Mouse (Mus musculus): ENCODE measurements at regions not wholly inside any gene's neighbourhood (a gene's known extent, or its start where the extent isn't known, plus 50 kb on each side); places are given as distances from the start of the nearest gene placed in this dataset.

DNA sequence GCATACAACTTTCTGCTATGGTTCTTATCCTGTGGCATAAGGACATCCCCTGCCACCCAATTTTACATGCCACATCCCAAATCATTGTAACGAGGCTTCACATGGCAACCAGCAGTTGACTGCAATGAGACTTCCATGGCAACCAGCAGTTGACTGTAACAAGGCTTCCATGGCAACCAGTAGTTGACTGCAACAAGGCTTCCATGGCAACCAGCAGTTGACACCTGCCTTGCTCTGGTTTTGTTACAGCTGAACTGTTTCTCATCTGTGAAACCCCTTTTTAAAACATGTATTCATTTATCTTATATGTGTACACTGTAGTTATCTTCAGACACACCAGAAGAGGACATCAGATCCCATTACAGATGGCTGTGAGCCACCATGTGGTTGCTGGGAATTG, 100.7 kb upstream of the Adgrf1 start:
- no peaks in the 10 kb centered on the region for H3K27me3 ChIP-seq
- 65% methylated on average over 1 of the region's 1 CpGs for WGBS (ENCODE audit: insufficient replicate concordance)
- H3K27ac ChIP-seq (replicated peaks), result no peak overlapping the region
- ATAC-seq (ENCODE audit: insufficient read depth), result no peak
- H3K9me3 ChIP-seq (replicated peaks), result no peaks in the 10 kb centered on the region
- no peak overlapping the region for H3K4me2 ChIP-seq
- no peak overlapping the region for H3K9ac ChIP-seq
- H3K36me3 ChIP-seq (replicated peaks), result no peaks in the 10 kb centered on the region
- no peaks in the 10 kb centered on the region for H3K4me1 ChIP-seq (replicated peaks)
- no peak overlapping the region for H3K4me3 ChIP-seq (replicated peaks)

DNA sequence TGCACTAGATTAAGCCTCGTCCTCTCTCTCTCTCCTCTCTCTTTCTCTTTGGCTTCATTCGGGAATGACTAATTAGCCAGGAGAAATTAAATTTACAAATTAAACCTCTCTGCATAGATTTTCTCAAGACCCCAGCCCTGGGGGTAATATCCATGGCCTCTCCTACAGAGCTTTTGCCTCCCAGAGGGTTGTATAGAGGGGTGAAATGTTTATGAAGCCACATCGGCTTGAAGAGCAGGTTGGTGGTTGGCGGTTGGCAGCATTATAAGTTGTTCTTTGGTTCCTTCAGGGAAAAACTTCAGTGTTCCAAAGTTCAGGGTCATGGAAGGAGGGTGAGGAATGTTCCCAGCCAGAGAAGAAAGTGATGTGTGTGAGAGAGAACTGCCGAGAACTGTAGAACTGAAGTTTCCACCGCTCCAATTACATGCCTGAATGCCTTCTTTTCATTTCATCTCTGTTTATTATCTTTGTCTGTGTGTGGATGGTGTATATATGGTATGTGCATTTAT, 97.4 kb upstream of the Adgrf1 start:
- Histone ChIP-seq H3K9ac (no peak overlapping the region), H3K36me3 (replicated peaks) (no peaks in the 10 kb centered on the region), H3K9me3 (replicated peaks) (no peaks in the 10 kb centered on the region), H3K4me2 (no peak overlapping the region), H3K27me3 (no peaks in the 10 kb centered on the region), H3K4me3 (replicated peaks) (no peak overlapping the region), H3K27ac (replicated peaks) (no peak overlapping the region), H3K4me1 (replicated peaks) (no peaks in the 10 kb centered on the region)
- ATAC-seq (ENCODE audit: insufficient read depth), result no peak
- WGBS (ENCODE audit: insufficient replicate concordance), result 63% methylated on average over 6 of the region's 6 CpGs

DNA sequence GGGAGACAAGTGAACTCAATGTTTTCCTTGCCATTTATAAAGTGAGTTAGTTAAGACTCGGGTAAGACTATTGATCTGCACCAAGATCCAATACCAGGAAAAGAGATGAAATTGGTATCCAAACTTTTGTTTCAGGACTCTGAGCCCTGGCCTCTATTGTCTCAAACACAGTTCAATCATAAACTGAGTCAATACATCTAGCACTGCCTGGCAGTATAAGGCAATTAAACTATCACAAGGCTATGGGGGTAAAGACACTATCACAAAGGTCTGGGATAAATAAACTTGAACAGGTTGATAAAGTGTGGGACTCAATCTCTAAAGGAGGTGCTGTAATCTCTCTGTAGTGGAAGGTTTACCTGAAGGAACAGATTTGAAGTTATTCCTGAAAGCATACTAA, 95.3 kb upstream of the Adgrf1 start:
- H3K4me3 ChIP-seq (replicated peaks), result no peak overlapping the region
- no peak overlapping the region for H3K4me2 ChIP-seq
- H3K36me3 ChIP-seq (replicated peaks), result no peaks in the 10 kb centered on the region
- no peak overlapping the region for H3K9ac ChIP-seq
- H3K9me3 ChIP-seq (replicated peaks), result no peaks in the 10 kb centered on the region
- no peak for ATAC-seq (ENCODE audit: insufficient read depth)
- no peaks in the 10 kb centered on the region for H3K4me1 ChIP-seq (replicated peaks)
- WGBS (ENCODE audit: insufficient replicate concordance), result 64% methylated on average over 1 of the region's 1 CpGs
- H3K27me3 ChIP-seq, result no peaks in the 10 kb centered on the region
- no peak overlapping the region for H3K27ac ChIP-seq (replicated peaks)

DNA sequence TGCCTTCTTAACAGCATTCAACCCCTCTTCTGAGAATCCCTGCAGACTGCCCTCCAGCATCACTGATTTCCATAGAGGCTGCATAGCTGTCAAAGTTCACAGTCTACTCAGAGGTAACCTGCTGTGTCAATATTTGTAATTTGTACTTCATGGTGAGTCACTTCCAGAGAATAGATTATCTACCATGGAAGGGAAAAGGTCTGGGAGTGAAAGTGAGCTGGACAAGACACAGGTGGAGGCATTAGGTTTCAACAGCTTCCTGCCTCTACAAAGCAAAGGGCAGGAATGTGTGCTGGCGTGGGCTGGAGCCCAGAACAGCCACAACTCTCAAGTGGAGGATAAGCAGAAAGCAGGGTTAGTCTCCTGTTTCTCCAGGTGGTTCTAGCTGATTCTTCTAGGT, 92.9 kb upstream of the Adgrf1 start:
- Histone ChIP-seq H3K4me3 (replicated peaks) (no peak overlapping the region), H3K27ac (replicated peaks) (0 out of 2 replicates have a peak overlapping the region, but pooled peaks have one; percentile 38), H3K9me3 (replicated peaks) (no peaks in the 10 kb centered on the region), H3K4me1 (replicated peaks) (no peaks in the 10 kb centered on the region), H3K36me3 (replicated peaks) (no peaks in the 10 kb centered on the region), H3K4me2 (no peak overlapping the region), H3K9ac (no peak overlapping the region), H3K27me3 (no peaks in the 10 kb centered on the region)
- peak; percentile 65 for ATAC-seq (ENCODE audit: insufficient read depth)
- 33% methylated on average over 1 of the region's 1 CpGs for WGBS (ENCODE audit: insufficient replicate concordance)

DNA sequence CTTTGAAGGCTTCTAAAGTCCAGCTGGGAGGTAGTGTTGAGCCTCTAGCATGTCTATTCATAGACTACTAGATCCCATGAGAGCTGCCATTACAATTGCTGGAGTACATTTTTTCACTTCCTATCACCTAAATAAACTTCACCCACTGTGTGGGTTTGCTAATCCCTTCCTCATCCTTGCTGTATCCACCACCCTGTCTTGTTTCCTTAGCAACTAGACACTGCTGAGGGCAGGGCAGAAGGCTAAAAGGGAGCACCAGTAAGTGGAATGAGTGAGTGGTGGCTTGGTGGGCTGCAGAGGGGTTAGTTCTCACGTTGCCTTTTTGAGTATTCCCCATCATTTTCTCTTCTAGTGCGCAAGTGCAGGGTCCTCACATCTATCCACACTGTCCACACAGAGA, 80.1 kb upstream of the Adgrf1 start:
- Histone ChIP-seq H3K4me1 (replicated peaks) (no peaks in the 10 kb centered on the region), H3K27me3 (no peaks in the 10 kb centered on the region), H3K9me3 (replicated peaks) (no peaks in the 10 kb centered on the region), H3K4me3 (replicated peaks) (no peak overlapping the region), H3K27ac (replicated peaks) (no peak overlapping the region), H3K36me3 (replicated peaks) (no peaks in the 10 kb centered on the region), H3K4me2 (no peak overlapping the region), H3K9ac (no peak overlapping the region)
- 60% methylated on average over 2 of the region's 2 CpGs for WGBS (ENCODE audit: insufficient replicate concordance)
- no peak for ATAC-seq (ENCODE audit: insufficient read depth)

DNA sequence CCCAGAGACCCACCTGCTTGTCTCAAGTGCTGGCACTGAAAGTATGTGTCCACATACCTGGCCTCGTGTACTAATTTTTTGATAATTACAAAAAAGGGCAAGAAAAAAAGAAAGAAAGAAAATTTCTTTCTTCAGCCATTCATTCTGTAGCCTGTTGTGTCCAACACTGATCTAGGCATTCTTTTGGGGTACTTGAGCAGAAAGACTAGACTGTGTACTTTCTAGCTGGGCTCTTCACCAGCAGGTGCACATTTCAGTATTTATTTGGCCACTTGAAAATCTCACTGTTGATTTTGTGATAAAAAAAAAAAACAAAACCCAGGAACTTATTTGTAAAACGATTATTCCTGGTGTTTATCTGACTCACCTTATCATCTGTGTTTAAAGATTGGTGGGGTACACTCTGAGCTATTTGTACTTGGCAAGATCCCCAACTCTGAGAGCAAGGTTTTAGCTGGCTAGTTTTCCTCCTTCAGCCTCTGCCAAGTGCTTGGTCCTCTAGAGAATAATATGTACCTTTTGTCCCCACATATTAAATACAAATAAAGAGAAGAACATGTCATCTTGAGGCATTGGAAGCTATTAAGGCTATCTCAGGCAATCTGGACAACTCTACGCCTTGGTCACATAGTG, 79.2 kb upstream of the Adgrf1 start:
- Histone ChIP-seq H3K4me2 (no peak overlapping the region), H3K36me3 (replicated peaks) (no peaks in the 10 kb centered on the region), H3K9me3 (replicated peaks) (no peaks in the 10 kb centered on the region), H3K9ac (no peak overlapping the region), H3K4me1 (replicated peaks) (no peaks in the 10 kb centered on the region), H3K27ac (replicated peaks) (no peak overlapping the region), H3K27me3 (no peaks in the 10 kb centered on the region), H3K4me3 (replicated peaks) (no peak overlapping the region)
- WGBS (ENCODE audit: insufficient replicate concordance), result 46% methylated on average over 3 of the region's 3 CpGs
- no peak for ATAC-seq (ENCODE audit: insufficient read depth)

DNA sequence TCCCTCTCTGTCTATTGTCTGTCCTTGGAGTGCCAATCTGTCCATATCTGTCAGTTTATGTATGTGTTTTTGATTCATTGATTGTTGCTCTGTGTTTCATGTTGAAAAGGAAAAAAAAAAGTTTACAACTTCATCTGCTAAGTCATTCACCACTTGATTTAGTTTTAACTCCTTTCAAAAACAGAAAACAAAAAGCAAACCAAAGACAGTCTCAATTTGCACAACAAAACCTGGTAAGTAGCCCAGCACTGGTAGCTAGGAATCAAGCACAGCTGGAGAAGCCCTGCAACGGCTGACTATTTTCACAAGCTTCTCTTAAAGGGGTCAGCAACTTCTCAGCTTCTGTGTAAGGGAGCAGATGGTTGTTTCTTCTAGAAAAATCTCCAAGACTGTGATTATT, 72.9 kb upstream of the Adgrf1 start:
- Histone ChIP-seq H3K27ac (replicated peaks) (no peak overlapping the region), H3K27me3 (no peaks in the 10 kb centered on the region), H3K4me1 (replicated peaks) (no peaks in the 10 kb centered on the region), H3K36me3 (replicated peaks) (no peaks in the 10 kb centered on the region), H3K9ac (no peak overlapping the region), H3K9me3 (replicated peaks) (no peaks in the 10 kb centered on the region), H3K4me3 (replicated peaks) (no peak overlapping the region), H3K4me2 (no peak overlapping the region)
- no peak for ATAC-seq (ENCODE audit: insufficient read depth)
- 50% methylated on average over 1 of the region's 1 CpGs for WGBS (ENCODE audit: insufficient replicate concordance)

DNA sequence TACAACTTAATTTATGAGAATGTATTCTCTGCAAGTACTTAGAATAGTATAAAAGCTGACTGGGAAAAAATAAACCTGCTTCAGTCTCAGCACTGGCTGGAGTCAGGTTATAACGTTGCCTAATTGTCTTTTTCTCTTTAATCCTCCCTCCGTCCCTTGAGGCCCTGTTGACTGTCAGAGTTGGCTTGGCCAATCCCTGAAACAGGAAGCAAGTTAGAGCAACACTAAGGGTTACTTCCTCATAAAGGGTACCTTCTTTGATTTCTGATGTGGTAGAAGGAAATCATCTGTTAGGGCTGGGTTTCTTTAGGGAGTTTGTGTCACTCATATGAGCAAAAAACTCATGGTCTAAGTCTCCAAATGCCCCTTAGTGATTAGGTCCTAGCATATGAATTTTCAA, 69.3 kb upstream of the Adgrf1 start:
- ATAC-seq (ENCODE audit: insufficient read depth), result no peak
- Histone ChIP-seq H3K27me3 (no peaks in the 10 kb centered on the region), H3K9me3 (replicated peaks) (no peaks in the 10 kb centered on the region), H3K36me3 (replicated peaks) (no peaks in the 10 kb centered on the region), H3K27ac (replicated peaks) (no peak overlapping the region), H3K4me3 (replicated peaks) (no peak overlapping the region), H3K9ac (no peak overlapping the region), H3K4me2 (no peak overlapping the region), H3K4me1 (replicated peaks) (no peaks in the 10 kb centered on the region)
- 28% methylated on average over 2 of the region's 2 CpGs for WGBS (ENCODE audit: insufficient replicate concordance)

DNA sequence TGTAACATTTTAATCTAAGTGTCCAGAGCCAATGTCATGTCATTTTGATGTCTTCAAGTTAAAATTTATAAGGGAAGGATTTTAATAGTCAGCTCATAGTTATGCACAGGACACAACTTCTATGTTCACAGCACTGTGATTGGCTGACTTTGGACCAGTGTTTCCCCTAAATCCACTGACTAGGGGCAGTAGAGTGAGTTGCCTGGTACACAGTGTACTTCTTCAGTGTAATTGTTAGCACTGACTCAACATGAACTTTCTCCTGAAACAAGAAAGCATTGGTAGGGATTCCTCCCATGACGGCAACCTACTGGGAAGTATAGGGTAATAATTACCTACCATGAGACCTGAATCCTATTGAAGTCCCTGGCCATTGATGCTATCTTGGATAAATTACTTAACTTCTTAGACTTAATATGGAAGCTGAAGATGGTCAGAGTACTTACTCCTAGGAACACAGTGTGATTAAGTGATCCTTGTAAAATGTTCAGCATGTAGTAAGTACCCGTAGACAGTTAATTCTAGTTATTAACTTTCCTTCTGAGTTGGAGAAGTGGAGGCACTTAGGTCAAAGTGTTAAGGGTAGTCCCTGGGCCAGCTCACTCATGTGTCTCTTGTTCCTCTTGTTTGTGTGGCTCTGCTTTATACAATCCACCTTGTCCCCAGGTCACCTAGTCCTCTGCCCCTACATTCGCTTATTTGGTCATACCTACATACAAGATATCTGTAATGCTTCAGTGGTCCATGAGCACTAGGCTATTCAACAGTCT, 63.2 kb upstream of the Adgrf1 start:
- no peaks in the 10 kb centered on the region for H3K27me3 ChIP-seq
- no peaks in the 10 kb centered on the region for H3K4me1 ChIP-seq (replicated peaks)
- WGBS (ENCODE audit: insufficient replicate concordance), result 68% methylated on average over 3 of the region's 3 CpGs
- no peak overlapping the region for H3K4me2 ChIP-seq
- H3K36me3 ChIP-seq (replicated peaks), result no peaks in the 10 kb centered on the region
- H3K9me3 ChIP-seq (replicated peaks), result no peaks in the 10 kb centered on the region
- ATAC-seq (ENCODE audit: insufficient read depth), result no peak
- no peak overlapping the region for H3K27ac ChIP-seq (replicated peaks)
- no peak overlapping the region for H3K9ac ChIP-seq
- no peak overlapping the region for H3K4me3 ChIP-seq (replicated peaks)

DNA sequence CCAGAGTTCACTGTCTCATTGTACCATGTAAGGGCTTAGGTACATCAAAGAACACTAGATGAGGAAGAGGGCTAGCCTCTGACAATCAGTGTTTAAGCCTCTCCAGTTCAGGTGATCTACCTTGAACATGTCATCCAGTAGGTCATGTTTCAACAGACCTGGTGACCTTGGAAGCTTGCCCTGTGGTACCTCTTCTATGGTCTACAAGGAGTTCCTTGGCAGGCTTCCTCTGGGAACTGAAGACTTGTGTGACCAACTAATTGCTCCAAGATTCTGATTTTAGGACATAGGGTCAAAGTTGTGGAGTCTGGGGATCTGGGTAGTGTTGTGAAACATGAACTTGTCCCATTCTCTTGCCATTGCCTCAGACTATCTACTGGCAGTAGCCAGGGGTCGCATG, 60.4 kb upstream of the Adgrf1 start:
- H3K4me2 ChIP-seq, result no peak overlapping the region

DNA sequence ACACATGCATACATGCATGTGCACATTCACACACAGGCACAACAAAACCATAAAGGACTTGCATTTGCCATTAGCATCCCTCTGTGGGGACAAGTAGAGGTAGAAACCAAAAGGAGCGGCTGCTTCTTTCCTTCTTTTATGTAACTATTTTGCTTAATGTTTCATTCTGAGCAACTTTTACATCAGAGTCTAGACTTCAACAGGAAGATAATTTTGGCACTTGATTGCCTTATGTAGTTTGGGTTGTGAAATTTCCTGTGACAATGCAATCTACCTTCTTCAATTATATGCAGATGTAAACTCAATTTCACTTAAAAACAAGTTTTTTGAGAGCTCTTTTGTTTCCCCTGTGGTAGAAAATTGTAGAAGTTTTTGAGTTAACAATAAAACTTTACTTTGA, 56.1 kb upstream of the Adgrf1 start:
- H3K36me3 ChIP-seq (replicated peaks), result no peaks in the 10 kb centered on the region
- no peak overlapping the region for H3K4me3 ChIP-seq (replicated peaks)
- H3K9ac ChIP-seq, result no peak overlapping the region
- no peaks in the 10 kb centered on the region for H3K9me3 ChIP-seq (replicated peaks)
- no peak overlapping the region for H3K4me2 ChIP-seq
- no peaks in the 10 kb centered on the region for H3K27me3 ChIP-seq
- 84% methylated on average over 1 of the region's 1 CpGs for WGBS (ENCODE audit: insufficient replicate concordance)
- H3K27ac ChIP-seq (replicated peaks), result no peak overlapping the region
- no peaks in the 10 kb centered on the region for H3K4me1 ChIP-seq (replicated peaks)
- ATAC-seq (ENCODE audit: insufficient read depth), result no peak

More for the DNA sequence above, 60.4 kb upstream of the Adgrf1 start:
- no peak overlapping the region for H3K27ac ChIP-seq (replicated peaks)
- no peaks in the 10 kb centered on the region for H3K36me3 ChIP-seq (replicated peaks)
- no peaks in the 10 kb centered on the region for H3K27me3 ChIP-seq
- no peak overlapping the region for H3K9ac ChIP-seq
- WGBS (ENCODE audit: insufficient replicate concordance), result 41% methylated on average over 1 of the region's 1 CpGs
- no peak overlapping the region for H3K4me3 ChIP-seq (replicated peaks)
- no peaks in the 10 kb centered on the region for H3K4me1 ChIP-seq (replicated peaks)
- no peaks in the 10 kb centered on the region for H3K9me3 ChIP-seq (replicated peaks)
- no peak for ATAC-seq (ENCODE audit: insufficient read depth)
